Mouse (Mus musculus) thymus, postnatal 4 days (tissue): ENCODE results near the gene Gm45140.
"Not testable (repeated sequence)": the region's sequence is repeated elsewhere in the genome, so short reads cannot be mapped to it uniquely, and the experiment has no call there.

Experiments used
- DNase-seq: peaks from one replicate; pipeline ENCODE4 v3.0.0; 2021

Gm45140 gene

DNA sequence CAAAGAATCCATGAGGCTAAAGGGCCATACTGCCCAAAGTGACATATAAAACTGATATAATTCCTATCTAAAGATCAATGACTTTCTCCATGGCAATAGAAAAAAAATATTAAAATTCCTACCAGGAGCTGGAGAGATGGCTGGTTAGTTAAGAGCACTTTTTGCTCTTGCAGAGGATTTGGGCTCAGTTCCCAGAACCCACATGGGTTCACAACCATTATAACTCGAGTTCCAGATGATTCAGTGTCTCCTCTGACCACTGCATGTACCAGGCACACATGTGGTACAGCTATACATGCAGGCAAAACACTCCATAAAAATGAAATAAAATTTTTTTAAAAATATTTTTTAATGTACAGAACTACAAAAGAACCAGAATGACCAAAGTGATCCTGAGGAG, 61.1 kb downstream of the Gm45140 start:
- DNase-seq: no peak

DNA sequence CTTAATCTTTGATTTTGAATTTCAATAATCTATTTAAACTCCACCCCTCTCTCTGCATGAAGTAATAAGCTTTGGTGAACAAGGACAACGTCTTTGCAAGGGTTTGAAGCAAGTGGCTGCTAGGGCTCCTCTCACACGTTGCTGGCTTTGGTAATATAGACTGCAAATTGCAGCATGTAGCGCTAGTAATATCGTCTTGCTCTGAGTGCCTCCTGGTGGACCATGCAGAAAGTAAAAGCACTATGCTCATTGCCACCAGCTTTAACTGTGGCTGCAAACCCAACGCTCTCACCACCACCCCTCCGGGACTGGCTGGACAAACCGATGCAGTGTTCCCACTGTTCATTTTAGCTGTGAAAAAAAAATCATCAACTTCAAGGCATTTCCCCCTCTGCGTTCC, 65.0 kb downstream of the Gm45140 start:
- DNase-seq: peak; percentile 26

DNA sequence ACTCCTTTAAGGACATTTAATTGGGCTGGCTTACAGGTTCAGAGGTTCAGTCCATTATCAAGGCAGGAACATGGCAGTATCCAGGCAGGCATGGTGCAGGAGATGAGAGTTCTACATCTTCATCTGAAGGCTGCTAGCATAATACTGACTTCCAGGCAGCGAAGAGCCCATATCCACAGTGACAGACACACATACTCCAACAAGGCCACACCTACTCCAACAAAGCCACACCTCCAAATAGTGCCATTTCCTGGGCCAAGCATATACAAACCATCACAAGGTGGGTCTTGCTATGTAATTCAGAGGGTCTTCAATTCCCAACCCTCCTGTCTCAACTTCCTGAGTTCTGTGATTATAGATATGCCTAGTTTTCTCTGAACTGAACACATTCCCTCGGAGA, 71.3 kb downstream of the Gm45140 start:
- DNase-seq: not testable (repeated sequence)

DNA sequence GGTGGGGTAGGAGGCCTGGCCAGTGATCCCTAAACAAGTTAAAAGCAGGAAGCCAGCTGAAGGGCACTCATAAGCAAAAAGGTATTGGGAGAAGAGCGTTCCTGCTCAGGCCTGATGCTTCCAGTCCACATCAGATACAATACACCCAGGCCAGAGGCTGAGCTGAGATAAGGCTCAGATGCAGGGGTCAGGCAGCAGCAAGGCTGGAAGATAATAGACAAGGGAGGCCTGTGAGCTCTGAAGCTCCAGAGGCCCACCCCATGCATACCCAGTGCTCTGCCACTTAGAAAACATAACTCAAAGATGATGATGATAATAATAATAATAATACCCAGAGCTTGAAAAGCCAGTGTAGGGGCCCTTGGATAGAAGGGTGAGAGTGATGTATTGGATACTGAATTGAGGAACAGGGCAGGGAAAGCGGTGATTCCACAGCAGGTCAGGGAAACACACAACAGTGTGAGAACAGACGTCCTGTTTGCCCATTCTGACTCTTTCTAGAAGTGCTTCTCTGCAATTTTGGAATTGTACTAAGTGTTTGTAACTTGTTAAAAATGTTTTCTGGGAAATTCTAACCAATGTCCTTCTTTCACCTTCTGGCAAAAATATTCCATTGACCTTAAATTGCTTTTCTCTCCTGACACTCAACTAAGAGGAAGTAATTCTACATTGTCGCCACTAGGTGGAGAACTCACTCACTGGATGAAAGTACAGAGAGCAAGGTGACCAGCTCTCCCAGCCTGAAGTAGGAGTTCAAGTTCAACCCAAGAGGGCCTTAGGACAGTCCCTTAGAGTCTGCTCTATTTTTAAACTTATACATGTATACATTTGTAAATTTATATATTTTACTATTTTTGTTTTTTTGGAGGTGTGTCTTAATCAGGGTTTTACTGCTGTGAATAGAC, 72.0 kb downstream of the Gm45140 start:
- DNase-seq: peak; percentile 7

DNA sequence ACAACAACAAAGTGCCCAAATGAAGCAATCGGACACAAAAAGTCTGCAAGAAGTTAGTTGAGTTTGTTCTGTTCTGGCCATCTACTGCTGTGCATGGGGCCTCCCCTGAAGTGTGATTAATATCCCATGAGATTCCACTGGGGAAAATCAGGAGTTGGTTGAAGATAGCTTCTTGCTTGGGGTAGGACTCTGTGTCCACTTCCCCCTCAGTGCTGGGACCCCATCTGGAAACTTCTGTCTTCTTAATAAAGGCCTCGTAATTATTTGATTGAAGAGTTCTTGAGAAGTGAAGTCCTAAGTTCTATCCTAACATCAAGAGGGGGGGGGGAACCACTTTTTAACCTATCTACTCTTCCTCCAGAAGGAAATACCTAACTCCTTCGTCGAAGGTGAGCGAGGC, 73.4 kb downstream of the Gm45140 start:
- no peak for DNase-seq

DNA sequence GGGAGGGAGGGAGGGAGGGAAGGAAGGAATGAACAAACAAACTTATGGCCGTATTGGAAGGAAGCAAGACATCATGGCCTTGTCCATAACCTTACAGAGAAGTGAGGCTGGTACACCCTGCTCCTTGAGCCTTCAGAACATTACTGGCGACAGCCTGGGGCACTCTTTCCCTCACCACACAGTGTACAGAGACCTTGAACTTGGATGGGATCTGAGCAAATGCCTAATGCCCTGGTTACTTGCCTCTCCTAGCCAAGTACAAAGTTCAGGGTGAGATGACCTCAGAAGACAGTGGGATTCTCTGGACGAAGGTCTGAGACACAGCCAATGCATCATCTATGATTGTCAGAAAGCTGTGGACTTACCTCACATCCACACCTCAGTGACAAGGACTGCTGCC, 75.7 kb downstream of the Gm45140 start:
- DNase-seq: no peak

DNA sequence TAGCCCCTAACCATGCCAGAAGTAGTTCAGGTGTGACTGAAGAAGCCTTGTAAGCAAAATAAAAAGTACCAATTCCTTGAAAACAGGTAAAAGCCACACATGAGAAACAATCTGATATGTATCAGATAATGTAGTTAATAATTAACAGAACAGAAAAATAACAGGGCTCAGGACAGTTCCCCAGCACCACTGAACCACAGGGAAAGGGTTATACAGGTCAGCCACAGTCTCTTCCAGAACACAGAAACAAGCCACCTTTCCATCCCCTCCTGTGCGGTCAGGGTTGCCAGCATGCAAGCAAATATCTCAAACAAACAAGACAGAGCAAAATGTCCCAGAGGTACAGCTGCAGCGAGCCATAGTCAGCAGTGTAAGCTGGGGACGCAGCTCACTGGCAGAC, 76.2 kb downstream of the Gm45140 start:
- DNase-seq: no peak

DNA sequence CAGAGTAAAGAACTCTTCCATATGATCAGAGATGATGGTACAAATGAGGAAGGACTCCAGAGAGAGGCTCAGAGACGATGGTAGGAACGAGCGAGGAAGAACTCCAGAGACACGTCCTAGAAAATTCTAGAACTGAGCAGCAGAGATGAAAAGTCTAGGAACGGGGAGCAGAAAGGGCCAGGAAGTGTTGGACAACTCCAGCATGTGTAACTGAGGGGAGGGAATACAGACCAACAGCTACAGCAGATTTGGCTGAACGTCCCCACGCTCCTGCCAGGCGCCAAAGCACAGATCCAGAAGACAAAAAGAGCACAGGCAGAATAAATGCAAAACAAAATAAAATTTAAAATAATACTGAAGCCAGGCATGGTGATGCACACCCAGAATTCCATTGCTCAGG, 78.7 kb downstream of the Gm45140 start:
- no peak for DNase-seq

DNA sequence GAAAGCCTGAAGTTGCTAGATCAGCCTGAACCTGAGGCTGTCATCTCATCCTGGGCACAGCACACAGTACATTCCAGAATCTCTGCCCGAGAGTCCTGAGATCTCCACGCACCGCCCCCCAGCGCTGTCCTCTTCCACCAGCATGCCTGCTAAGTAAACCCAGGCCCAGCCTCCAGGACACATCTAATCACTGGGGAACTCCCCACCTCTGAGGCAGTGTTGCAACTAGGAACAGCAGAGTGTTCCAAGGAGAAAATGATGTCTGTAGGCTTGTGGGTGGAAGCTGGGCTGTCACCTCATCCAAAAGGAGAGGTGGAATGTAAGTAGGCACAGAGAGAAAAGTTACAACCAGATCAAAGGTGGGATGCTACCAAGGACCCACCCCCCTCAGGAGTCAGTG, 80.4 kb downstream of the Gm45140 start:
- no peak for DNase-seq

DNA sequence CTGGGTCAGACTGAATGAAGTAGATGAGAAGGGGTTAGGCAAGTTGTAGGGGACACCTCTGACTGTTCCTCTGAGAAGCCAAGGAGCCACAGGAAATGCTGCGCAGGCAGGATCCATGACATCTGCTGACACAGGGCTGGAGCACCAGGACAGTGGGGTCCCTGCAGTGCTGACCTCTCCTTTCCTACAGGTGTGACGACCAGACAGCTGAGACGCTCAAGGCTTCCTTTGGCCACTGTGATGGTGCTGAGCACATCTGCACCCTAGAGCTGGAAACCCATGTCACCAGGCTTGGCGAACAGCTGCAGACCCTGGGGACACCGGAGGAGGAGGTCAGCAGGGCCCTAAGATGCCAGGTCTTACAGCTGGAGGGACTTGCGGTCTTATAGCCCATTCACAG, 84.0 kb downstream of the Gm45140 start:
- DNase-seq: no peak

DNA sequence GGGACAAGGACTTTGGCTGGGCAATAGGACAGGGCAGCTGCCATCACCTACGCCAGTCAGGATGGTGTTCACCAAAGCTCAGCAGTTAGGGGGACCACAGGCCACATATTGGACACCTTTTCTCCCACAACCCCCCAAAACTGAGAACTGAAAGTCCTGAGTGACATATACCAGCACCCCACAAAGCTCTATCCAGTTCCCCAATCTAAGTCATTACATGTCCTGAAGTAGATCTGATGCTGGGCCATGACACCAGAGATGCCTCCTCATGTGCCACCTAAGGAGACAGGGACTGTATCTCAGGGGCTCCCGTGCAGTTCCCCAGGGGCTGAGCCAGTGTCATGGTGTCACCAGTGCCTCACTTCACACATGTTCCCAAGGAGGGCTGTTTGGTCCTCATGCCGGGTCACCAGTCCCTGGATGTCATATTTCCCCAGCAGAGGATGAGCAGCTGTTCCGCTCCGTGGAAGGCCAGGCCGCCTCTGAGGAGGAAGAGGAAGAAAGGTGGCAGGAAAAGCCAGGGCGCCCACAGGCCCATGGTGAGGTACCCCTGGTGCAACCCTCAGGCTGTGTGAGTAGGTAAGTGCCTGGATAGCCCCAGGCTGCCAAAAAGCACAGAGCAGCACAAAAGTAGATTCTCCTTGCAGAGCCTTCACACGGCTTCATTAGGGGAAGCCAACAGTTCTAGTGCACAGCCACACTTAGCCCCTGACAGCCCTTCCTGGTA, 85.2 kb downstream of the Gm45140 start:
- no peak for DNase-seq

DNA sequence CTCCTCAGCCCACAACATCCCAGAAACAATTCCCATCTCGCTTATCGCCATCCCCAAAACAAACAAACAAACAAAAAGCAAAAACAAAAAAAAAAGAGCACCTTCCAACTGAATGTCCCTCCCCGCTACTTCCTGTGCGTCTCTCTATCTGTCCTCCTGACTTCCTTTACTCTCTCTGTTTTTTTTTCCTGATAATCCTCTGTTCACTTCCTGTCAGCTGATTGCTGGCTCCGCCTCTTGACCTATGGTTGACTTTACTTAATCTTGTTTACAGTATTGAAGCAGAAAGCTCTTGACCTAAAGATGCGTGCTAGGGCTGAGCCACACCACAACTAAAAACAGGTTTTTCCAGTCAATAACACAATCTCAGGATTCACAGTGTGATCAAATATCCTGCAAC, 87.1 kb downstream of the Gm45140 start:
- DNase-seq: no peak

DNA sequence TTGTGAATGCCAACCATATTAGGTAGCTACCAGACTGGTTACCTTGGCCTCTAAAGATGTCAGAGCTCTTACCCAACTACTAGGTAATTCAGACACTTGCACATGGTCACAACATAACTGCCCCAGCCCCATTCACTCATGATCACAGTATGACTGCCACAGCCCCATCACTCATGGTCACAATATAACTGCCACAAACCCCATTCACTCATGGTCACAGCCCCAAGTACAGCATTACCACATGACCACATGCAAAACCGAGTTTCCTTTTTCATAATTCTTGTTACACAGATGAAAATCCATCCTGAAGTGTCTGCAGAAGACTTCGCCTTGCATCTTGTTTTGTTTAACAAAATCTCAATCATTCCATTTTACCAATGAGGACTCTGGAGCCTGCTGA, 87.5 kb downstream of the Gm45140 start:
- no peak for DNase-seq

DNA sequence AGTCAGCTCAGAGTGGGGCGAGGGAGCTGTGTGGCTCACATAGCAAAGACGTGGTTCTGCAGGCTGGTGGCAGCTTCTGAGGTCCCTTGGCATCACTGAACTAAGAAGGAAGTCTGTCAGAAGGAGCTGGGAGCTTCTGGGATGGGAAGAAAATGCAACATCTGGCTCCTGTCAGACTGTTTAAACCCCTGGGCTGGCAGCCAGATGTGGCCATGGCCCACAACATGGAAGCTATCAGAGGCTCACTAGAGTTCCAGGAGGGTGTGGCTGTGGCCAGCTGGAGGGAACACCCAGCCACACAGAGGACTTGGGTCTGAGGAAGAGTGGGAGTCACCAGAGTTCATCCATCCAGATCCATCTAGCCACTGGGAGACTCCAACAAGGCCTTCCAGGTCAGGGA, 88.7 kb downstream of the Gm45140 start:
- no peak for DNase-seq

DNA sequence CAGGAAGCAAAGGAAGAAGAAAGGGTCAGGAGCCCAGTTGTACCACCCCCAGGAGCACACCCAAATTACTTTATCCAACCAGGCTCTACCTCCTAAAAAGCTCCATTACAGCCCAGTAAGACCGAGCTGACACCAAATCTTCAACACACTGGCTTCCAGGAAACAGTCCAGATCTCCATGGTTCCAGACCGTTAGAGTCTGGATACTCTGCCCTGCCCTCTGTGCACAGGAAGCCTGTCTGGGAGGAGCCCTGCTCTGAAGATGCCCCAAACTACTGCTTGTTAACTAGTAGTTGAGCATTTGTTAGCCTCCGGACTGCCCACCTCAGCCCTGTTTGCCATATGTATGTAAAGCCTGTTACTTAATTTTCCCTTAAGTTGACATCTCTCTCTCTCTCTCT, 89.5 kb downstream of the Gm45140 start:
- DNase-seq: no peak

DNA sequence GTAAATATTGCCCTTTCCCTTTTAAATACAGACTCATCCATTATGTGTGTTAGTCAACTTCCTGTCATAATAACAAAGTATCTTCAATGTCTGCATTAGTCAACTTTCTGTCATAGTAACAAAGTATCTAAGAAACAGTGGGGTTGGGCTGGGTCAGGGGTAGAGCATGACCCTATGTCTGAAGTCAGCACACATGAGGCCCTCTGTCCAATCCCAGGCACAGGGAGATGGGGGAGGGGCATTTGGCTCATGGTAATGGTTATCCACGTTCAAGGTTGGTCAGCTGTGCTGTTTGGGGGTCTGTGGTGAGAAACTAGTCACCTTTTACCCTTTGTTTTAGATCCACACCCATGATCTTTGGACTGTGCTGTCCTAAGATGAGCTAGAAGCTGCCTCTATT, 90.3 kb downstream of the Gm45140 start:
- no peak for DNase-seq

DNA sequence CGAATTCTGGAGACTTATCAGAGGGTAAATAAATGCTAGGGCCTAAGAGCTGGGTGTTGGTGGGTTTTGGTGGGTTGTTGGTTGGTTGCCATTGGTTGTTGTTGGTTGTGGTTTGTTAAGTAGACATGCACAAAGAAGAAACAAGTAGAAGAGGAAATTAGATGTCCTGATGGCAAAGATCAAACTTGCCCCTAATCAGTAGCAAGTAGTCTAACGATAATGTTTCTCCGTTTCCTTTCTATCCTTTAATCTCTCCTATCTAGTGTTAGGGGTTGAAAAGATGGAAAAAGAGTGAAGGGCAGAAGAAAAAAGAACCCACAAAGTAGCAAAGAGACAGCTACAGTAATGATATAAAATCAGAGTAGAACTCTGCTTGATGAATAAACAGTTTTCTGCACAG, 91.0 kb downstream of the Gm45140 start:
- DNase-seq: no peak

DNA sequence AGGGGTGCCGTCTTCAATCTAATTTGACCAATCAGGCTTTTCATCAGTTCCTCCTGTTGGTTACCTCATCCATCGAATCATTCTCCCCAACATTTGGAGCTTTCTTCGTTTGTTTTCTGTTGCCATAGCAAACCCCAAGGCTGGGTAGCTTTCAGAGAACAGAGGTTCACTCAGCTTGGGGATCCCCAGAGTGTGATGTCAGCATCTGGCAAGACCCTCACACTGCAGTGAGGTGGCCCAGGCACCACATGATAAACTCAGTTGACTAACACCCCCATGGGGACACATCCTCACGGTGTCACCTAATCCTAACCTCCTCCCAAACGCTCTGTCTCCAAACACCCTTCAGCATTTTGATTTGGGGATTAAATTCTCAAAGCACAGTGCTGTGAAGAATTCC, 92.3 kb downstream of the Gm45140 start:
- DNase-seq: no peak

DNA sequence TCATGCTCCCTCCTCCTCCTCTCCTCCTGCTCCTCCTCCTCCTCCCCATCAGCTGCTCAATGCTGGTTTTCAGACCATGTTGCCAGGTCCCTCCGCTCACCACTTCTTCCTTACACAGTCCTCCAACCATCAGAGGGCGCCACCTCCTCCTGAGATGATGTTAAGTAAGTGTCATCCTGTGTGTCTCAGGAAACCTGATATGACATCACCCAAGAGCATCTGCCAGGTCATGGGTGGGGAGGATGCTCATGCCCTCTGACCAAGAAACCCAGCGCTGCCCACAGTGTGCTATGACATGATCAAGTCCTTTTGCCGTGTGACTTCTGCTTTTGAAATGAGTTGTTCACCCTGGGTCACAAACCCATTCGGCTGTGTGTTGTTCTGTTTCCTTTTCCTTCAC, 92.8 kb downstream of the Gm45140 start:
- peak; percentile 58 for DNase-seq

DNA sequence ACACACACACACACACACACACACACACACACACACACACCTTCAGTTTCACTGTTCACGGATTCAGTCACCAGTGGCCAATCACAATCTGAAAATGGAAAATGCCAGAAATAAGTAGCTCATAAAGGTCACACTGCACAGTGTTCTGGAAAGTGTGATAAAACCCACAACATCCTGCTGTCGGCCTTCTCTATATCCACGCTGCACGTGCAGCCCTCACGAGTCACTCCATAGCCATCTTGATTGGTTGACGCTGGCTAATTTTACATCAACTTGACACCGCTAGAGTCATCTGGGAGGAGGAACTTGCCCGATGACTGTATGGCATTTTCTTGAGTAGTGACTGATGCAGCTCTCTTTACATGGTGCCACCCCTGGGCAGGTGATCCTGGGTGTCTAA, 93.6 kb downstream of the Gm45140 start:
- DNase-seq: no peak

DNA sequence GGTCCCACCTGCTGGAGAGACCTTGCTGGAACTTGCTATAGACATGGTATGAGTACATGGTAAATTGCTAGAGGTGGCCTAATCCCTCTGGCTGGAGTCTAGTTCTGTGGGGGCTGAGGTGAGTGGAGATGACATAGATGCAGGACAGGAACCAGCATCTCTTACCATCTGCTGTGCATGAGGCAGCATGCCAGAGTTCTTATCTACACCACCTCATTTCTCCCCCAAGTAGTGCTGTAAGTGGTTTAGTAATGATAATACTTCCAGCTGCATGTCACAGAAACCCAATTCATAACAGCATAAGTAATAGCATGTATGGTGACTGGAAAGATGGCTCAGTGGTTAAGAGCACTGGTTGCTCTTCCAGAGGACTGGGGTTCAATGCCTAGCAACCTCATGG, 95.1 kb downstream of the Gm45140 start:
- no peak for DNase-seq

DNA sequence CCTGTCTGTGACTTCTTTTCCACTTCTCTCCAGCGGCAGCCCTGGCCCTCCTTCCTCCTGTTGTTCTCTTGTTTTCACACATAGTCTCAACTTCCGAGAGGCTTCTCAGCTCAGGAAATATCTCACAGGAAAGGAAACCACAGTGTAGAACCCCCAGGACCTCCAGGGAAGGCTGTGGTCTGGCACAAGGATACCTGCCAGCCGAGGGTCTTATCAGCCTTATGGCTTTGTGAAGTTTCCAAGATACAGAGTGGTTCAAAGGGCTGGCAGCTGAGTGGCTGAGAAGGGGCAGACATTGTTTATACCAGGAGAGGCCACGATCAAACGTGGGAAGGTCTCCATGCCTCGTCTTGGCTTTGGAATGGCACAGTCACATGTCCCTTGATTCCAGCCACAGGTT, 95.7 kb downstream of the Gm45140 start:
- DNase-seq: no peak
